Mouse (Mus musculus): ENCODE data around the gene Sox18. TPM values are rescaled to one million over a fixed set of nuclear protein-coding genes. Genes with fewer than 3 reads are reported as not detected.

Gene Sox18
- polyA plus RNA-seq, 1 experiment from 2014 or later, result 38.5 TPM

- peak; percentile 82 for ATAC-seq (ENCODE audit: insufficient number of reproducible peaks, insufficient read depth, low FRiP score, low TSS enrichment)
- H3K9me3 ChIP-seq, result no peaks in the 10 kb centered on the region
- H3K27me3 ChIP-seq, result no peaks in the 10 kb centered on the region
- peaks cover 19% of the 10 kb centered on the region for H3K36me3 ChIP-seq
- H3K27ac ChIP-seq, result peak within 1 kb of the TSS; percentile 55
- H3K4me2 ChIP-seq (replicated peaks), result peak within 1 kb of the TSS; percentile 92
- H3K9ac ChIP-seq, result peak within 1 kb of the TSS; percentile 74
- under 1% methylated on average over 74 of the region's 75 CpGs for WGBS
- H3K4me1 ChIP-seq, result peaks cover 14% of the 10 kb centered on the region
- H3K4me3 ChIP-seq, result peak within 1 kb of the TSS; percentile 69
Observed at GRCm38 (mm10) chr2:181693339-181694280, 22.2 kb upstream of the Sox18 start, which contains the start of gene Rgs19. Rgs19 (minus strand) TSS chr2:181693977.

- Histone ChIP-seq H3K9ac (no peak overlapping the region), H3K27ac (no peak overlapping the region)
Observed at GRCm38 (mm10) chr2:181692304-181692703, 20.9 kb upstream of the Sox18 start.

GRCm38 (mm10) chr2:181691571-181691970, 20.1 kb upstream of the Sox18 start:
- peaks cover 14% of the 10 kb centered on the region for H3K4me1 ChIP-seq
- peaks cover 38% of the 10 kb centered on the region for H3K36me3 ChIP-seq
- ATAC-seq (ENCODE audit: insufficient number of reproducible peaks, insufficient read depth, low FRiP score, low TSS enrichment), result no peak
- no peak overlapping the region for H3K27ac ChIP-seq
- H3K4me3 ChIP-seq, result no peak overlapping the region
- 88% methylated on average over 4 of the region's 4 CpGs for WGBS
- 0 out of 2 replicates have a peak overlapping the region, but pooled peaks have one; percentile 3 for H3K4me2 ChIP-seq (replicated peaks)
- no peaks in the 10 kb centered on the region for H3K9me3 ChIP-seq
- peak overlapping the region; percentile 7; the same call in 1 of the 2 replicates for H3K9ac ChIP-seq
- no peaks in the 10 kb centered on the region for H3K27me3 ChIP-seq

More at GRCm38 (mm10) chr2:181692304-181692703, 20.9 kb upstream of the Sox18 start:
- WGBS, result 86% methylated on average over 3 of the region's 3 CpGs
- H3K4me3 ChIP-seq, result peak overlapping the region; percentile 69
- no peaks in the 10 kb centered on the region for H3K27me3 ChIP-seq
- H3K4me2 ChIP-seq (replicated peaks), result peak overlapping the region; percentile 92; the same call in 1 of the 2 replicates
- peaks cover 14% of the 10 kb centered on the region for H3K4me1 ChIP-seq
- no peaks in the 10 kb centered on the region for H3K9me3 ChIP-seq
- no peak for ATAC-seq (ENCODE audit: insufficient number of reproducible peaks, insufficient read depth, low FRiP score, low TSS enrichment)
- H3K36me3 ChIP-seq, result peaks cover 31% of the 10 kb centered on the region

- ATAC-seq (ENCODE audit: insufficient number of reproducible peaks, insufficient read depth, low FRiP score, low TSS enrichment), result no peak
- 87% methylated on average over 6 of the region's 6 CpGs for WGBS
- Histone ChIP-seq H3K36me3 (peaks cover 43% of the 10 kb centered on the region), H3K27me3 (no peaks in the 10 kb centered on the region), H3K4me2 (replicated peaks) (no peak overlapping the region), H3K9ac (no peak overlapping the region), H3K9me3 (no peaks in the 10 kb centered on the region), H3K4me3 (no peak overlapping the region), H3K4me1 (peaks cover 14% of the 10 kb centered on the region), H3K27ac (no peak overlapping the region)
Observed at GRCm38 (mm10) chr2:181691083-181691482, 19.6 kb upstream of the Sox18 start.

GRCm38 (mm10) chr2:181689466-181690160, 18.2 kb upstream of the Sox18 start:
- H3K27me3 ChIP-seq, result no peaks in the 10 kb centered on the region
- H3K4me3 ChIP-seq, result no peak overlapping the region
- whole genome bisulfite sequencing, result 92% methylated on average over 10 of the region's 10 CpGs
- ATAC-seq (ENCODE audit: insufficient number of reproducible peaks, insufficient read depth, low FRiP score, low TSS enrichment), result no peak
- no peak overlapping the region for H3K4me2 ChIP-seq (replicated peaks)
- no peaks in the 10 kb centered on the region for H3K9me3 ChIP-seq
- no peak overlapping the region for H3K27ac ChIP-seq
- peaks cover 45% of the 10 kb centered on the region for H3K36me3 ChIP-seq
- peaks cover 14% of the 10 kb centered on the region for H3K4me1 ChIP-seq
- H3K9ac ChIP-seq, result no peak overlapping the region

- H3K36me3 ChIP-seq, result peaks cover 48% of the 10 kb centered on the region
- H3K4me1 ChIP-seq, result peaks cover 2% of the 10 kb centered on the region
- no peak overlapping the region for H3K4me2 ChIP-seq (replicated peaks)
- no peaks in the 10 kb centered on the region for H3K27me3 ChIP-seq
- H3K9me3 ChIP-seq, result no peaks in the 10 kb centered on the region
- WGBS, result 93% methylated on average over 8 of the region's 8 CpGs
- H3K4me3 ChIP-seq, result no peak overlapping the region
- no peak for ATAC-seq (ENCODE audit: insufficient number of reproducible peaks, insufficient read depth, low FRiP score, low TSS enrichment)
- no peak overlapping the region for H3K27ac ChIP-seq
- no peak overlapping the region for H3K9ac ChIP-seq
Observed at GRCm38 (mm10) chr2:181687586-181687985, 16.1 kb upstream of the Sox18 start.

- no peak for ATAC-seq (ENCODE audit: insufficient number of reproducible peaks, insufficient read depth, low FRiP score, low TSS enrichment)
- H3K4me3 ChIP-seq, result no peak overlapping the region
- 94% methylated on average over 4 of the region's 4 CpGs for WGBS
- H3K36me3 ChIP-seq, result peaks cover 45% of the 10 kb centered on the region
- no peak overlapping the region for H3K9ac ChIP-seq
- H3K4me2 ChIP-seq (replicated peaks), result no peak overlapping the region
- H3K27ac ChIP-seq, result no peak overlapping the region
- no peaks in the 10 kb centered on the region for H3K4me1 ChIP-seq
- no peaks in the 10 kb centered on the region for H3K9me3 ChIP-seq
- no peaks in the 10 kb centered on the region for H3K27me3 ChIP-seq
Observed at GRCm38 (mm10) chr2:181685686-181686085, 14.2 kb upstream of the Sox18 start.

- peaks cover 39% of the 10 kb centered on the region for H3K36me3 ChIP-seq
- ATAC-seq (ENCODE audit: insufficient number of reproducible peaks, insufficient read depth, low FRiP score, low TSS enrichment), result no peak
Observed at GRCm38 (mm10) chr2:181684713-181685112, 13.3 kb upstream of the Sox18 start.

GRCm38 (mm10) chr2:181683381-181683780, 11.9 kb upstream of the Sox18 start:
- Histone ChIP-seq H3K4me2 (replicated peaks) (no peak overlapping the region), H3K4me1 (no peaks in the 10 kb centered on the region), H3K27me3 (no peaks in the 10 kb centered on the region), H3K9me3 (no peaks in the 10 kb centered on the region), H3K27ac (no peak overlapping the region), H3K4me3 (no peak overlapping the region), H3K36me3 (peaks cover 27% of the 10 kb centered on the region), H3K9ac (no peak overlapping the region)
- no peak for ATAC-seq (ENCODE audit: insufficient number of reproducible peaks, insufficient read depth, low FRiP score, low TSS enrichment)
- WGBS, result 70% methylated on average over 4 of the region's 4 CpGs

More at GRCm38 (mm10) chr2:181684713-181685112, 13.3 kb upstream of the Sox18 start:
- WGBS, result 93% methylated on average over 1 of the region's 1 CpGs
- Histone ChIP-seq H3K9ac (no peak overlapping the region), H3K27ac (no peak overlapping the region), H3K27me3 (no peaks in the 10 kb centered on the region), H3K4me3 (no peak overlapping the region), H3K9me3 (no peaks in the 10 kb centered on the region), H3K4me1 (no peaks in the 10 kb centered on the region), H3K4me2 (replicated peaks) (no peak overlapping the region)

GRCm38 (mm10) chr2:181681978-181682377, 10.5 kb upstream of the Sox18 start:
- Histone ChIP-seq H3K9me3 (no peaks in the 10 kb centered on the region), H3K27ac (no peak overlapping the region), H3K9ac (no peak overlapping the region), H3K36me3 (peaks cover 13% of the 10 kb centered on the region), H3K4me2 (replicated peaks) (no peak overlapping the region), H3K4me1 (no peaks in the 10 kb centered on the region), H3K27me3 (no peaks in the 10 kb centered on the region), H3K4me3 (no peak overlapping the region)
- no peak for ATAC-seq (ENCODE audit: insufficient number of reproducible peaks, insufficient read depth, low FRiP score, low TSS enrichment)
- 90% methylated on average over 1 of the region's 1 CpGs for WGBS

- 11% methylated on average over 7 of the region's 7 CpGs for WGBS
- 0 out of 2 replicates have a peak overlapping the region, but pooled peaks have one; percentile 43 for H3K27ac ChIP-seq
Observed at GRCm38 (mm10) chr2:181680716-181681117, 9.3 kb upstream of the Sox18 start.

More at GRCm38 (mm10) chr2:181680716-181681117, 9.3 kb upstream of the Sox18 start:
- Histone ChIP-seq H3K4me2 (replicated peaks) (peak overlapping the region; percentile 89), H3K4me3 (peak overlapping the region; percentile 66), H3K9me3 (no peaks in the 10 kb centered on the region), H3K9ac (peak overlapping the region; percentile 81), H3K36me3 (0 out of 2 replicates have a peak, but pooled peaks cover 3% of the 10 kb centered on the region), H3K27me3 (no peaks in the 10 kb centered on the region), H3K4me1 (0 out of 2 replicates have a peak, but pooled peaks cover 1% of the 10 kb centered on the region)
- peak; percentile 11; the same call in 1 of the 2 replicates for ATAC-seq (ENCODE audit: insufficient number of reproducible peaks, insufficient read depth, low FRiP score, low TSS enrichment)
